Mouse (Mus musculus): Measurements from ENCODE around the gene Zfp451.
A peak's percentile ranks its signal among the peaks of the same experiment; 100 is the strongest.
"Not testable (repeated sequence)": the region's sequence is repeated elsewhere in the genome, so short reads cannot be mapped to it uniquely, and the experiment has no call there.

The Zfp451 gene

DNA sequence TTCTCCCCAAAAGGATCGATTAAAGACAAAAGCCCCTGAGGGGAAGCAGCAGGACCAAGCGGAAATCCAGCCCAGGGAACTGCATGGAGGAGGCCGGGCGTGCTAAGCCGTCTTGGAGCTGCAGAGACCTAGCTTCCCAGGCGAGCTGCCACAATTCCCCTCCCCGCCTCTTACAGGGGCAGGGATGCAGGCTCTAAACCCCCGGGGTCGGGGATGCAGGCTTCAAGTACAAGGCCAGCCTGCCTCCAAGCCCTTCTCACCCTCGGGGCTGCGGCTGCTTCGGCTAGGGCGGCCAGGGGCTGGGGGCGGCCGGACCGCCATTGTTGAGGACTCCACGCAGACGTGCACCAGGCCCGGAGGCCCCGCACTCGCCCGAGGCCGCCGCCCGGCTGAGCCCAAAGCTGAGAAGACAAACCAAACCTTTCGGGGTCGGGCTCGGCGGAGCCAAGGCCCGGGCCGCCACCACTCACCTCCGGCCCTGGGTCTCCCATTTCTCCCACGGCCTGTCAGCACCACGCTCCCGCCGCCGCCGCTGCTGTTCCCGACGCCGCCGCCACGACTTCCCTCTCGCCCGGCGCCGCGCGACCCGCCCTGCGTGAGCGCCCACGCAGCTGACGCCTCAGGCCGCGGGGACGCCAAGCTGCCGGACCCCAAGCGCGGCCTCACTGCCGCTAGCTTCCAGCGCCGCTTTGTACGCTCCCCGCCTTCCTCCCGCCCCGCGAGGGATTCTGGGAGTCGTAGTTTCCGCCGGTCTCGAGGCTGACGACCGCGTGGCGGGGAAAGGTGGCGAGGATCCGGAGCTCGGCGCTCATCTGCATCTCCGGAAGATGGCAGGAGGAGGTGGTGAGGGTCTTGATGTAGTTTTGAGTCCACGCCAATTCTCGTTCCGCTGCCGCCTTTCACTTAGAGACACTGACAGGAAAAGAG is at the start of gene Zfp451:
Zfp451 (minus strand) TSS at position 728 of the 927 bp plus-strand sequence.
- peak; percentile 77 for DNase-seq (ENCODE audit: low read depth)

DNA sequence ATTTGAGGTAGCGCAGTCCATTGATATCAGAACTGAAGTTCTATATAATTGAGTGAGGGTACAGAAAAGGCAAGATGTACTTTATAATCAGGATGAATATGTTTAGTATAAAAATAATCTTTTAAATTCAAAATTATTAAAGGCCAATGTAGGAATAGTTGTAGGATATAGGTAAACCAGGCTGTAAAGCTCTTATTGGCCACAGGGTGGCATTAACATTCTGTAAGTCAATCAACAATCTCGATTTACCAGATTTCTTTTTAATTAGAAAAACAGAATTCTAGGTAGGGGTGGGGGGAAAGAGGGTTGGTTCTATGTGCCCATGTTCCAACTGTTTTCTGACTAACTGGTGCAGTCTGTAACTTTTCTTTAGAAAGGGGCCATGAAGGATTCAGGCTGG is 32.4 kb upstream of the Zfp451 start:
- no peak for DNase-seq (ENCODE audit: low read depth)

DNA sequence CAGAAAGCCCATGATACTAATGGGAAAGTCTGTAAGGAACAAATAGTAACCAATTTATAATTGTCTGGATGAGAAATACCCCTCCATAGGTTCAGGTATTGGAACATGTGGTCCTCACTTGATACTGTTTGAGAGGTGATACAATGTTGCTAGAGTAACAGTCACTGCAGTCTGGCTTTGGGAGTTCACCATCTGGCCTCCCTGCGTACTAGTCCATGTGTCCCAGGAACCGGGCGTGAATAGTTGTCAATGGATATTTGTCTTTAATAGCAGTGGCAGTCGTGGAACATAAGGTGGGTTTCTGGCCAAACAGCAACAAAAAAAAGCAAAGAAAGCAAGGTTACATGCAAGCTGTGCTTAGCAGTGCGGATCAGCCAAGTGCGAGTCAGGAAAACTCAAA is 29.4 kb upstream of the Zfp451 start:
- DNase-seq (ENCODE audit: low read depth), result no peak

DNA sequence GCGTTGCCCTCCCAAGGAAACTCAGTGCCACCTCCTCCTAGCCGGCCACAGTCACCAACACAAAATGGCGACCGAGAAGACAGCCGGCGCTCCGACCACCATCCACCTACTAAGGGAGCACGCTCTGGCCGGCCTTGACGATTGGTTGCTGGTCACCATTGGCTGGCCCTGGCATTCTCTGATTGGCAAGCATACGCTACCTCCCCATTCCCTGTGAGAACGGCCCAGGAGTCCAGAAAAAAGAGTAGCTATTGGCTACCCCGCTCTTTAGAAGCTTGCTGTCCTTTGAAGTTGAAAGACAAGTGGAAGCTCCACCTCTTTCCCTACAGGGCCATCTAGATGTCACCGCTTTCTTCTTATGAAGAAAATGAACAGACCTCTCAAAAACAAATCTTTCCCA is 24.6 kb upstream of the Zfp451 start:
- DNase-seq (ENCODE audit: low read depth), result not testable (repeated sequence)

DNA sequence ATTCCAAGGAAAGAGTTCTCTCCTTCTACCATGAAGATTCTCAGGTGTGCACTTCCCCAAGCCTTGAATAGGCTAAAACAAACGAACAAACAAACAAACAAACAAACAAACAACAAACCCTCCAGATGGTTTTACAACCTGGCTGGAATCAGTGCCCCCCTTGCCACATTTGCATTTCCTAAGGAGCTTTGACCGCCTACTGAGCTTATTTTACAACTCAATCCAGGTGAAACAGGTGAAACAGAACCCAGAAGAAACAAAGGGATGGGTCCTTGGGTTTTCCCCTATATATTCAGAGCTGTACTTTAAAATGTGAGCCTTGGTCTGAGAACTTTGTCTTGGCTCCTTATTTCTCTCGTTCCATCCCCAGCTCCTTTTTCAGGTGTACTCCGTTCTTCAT is 16.2 kb upstream of the Zfp451 start:
- DNase-seq (ENCODE audit: low read depth), result no peak

DNA sequence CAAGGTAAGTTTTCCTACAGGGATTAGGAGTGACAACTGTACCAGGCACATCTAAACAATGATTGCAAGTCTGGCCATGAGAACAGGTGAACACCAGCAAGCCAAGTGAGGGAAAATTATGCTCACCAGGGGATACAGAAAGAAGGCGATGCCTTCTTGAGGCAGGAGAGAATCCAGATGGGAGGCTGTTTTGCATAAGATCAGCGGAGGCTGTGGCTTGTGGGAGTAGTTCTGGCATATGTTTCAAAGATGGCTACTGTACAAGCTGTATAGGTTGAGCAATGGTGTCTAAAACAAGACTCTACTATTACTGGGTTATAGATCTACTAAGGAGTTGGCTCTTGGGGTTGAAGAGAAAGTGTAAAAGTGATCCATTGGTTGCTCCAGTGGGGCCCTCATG is 3.5 kb upstream of the Zfp451 start:
- DNase-seq (ENCODE audit: low read depth), result no peak

DNA sequence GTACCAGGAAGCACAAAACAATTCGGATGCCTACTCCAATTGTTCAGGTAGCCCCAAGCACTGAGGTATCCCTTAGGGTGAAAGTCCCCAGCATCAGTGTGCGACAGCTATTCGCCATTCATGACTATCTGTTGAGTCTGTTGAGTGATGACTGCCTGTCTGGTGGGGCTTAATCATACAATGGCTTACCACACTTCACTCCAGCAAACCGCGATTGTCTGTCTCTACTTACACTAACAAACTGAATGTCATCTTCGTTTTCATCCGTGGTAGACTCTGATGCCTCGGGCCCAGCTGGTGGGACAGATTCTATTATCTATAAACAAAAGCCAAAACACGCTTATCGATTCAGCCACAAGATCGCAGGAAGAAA is 914 bp downstream of the Zfp451 start:
- DNase-seq (ENCODE audit: low read depth), result no peak

DNA sequence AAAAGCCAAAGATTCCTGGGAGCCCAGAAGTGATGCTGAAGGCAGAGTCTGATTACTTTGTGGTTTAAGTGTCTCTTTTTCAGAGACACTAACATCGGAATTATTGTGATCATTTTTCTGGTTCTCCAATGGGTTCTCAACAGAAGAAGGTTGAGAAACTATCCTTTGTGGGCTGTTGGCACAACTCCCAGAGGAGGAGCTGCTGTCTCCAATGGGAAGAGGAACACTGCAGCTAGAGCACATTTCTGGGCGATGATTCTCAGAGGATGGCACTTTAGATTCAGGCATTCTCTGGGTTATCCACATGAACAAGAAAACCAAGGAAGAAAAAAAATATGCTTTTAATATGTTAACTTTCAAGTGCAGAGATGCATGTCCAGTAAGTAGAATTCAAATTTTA is 11.1 kb downstream of the Zfp451 start:
- DNase-seq (ENCODE audit: low read depth), result no peak

DNA sequence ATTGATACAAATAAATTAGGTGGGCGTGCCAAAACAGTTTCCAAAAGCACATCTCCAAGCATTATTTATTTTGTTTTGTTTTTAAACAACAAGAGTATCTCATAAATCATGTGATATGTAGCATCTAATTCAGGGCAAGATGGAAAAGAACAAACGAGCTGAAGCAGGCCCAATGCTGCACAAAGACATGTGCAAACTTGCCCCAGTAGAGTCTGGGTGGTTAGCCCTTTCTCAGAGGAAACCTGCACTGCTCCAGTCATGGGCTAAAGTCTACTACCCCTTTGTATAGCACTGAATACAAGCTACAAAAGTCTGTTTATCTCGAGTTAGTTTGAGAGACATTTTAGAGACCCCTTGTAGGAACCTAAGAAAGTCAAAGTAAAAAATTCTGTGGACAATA is 14.8 kb downstream of the Zfp451 start:
- DNase-seq (ENCODE audit: low read depth), result no peak

DNA sequence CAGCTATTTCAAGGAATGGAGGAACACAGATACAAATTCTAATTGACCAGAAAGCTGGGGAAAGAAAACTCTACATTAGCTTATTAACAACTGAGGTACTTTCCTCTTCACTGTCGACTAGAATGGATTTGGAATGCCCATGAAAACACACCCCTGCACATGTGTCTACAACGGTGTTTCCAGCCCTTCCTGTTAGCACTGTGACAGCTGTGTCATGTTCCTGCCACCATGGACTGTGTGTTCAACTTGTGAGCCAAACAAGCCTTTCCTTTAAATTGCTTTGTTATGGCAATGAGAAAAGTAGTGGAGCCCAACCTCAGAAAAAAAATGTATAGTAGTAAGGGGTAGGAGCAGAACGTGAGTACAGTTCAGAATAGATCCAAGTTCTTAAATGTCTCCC is 25.9 kb downstream of the Zfp451 start:
- DNase-seq (ENCODE audit: low read depth), result no peak

DNA sequence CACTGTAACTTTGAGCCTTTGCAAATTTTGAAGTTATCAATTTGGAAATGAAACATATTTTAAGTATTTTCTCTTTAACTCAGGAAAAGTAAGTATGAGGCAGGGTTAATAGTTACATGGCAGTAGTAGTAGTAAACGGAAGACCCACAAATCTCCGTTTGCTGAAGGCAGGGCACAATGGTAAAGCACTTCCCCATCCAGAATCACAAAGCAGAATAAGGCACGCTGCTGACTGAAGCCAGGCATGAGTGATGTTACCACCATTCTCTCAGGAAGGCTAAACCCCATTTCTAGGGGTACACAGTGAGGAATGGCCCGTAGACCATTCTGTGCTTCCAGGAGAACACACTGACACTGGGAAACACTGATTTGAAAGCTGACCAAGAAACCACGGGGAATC is 26.3 kb downstream of the Zfp451 start:
- no peak for DNase-seq (ENCODE audit: low read depth)

DNA sequence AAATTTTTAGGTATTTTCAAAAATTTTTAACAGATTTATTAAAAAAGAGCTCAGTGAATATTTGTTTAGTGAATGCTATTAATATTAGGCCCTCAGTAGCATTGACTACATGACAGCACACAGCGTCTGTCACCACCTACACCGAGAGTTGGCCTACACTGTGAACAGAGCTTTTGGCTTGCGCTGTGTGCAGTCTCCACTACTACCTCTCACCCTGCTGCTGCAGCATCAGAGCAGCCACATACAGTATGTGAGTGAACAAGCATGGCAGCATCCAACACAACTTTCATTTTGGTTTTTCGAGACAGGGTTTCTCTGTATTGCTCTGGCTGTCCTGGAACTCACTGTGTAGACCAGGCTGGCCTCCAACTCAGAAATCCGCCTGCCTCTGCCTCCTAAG is 29.8 kb downstream of the Zfp451 start:
- no peak for DNase-seq (ENCODE audit: low read depth)

DNA sequence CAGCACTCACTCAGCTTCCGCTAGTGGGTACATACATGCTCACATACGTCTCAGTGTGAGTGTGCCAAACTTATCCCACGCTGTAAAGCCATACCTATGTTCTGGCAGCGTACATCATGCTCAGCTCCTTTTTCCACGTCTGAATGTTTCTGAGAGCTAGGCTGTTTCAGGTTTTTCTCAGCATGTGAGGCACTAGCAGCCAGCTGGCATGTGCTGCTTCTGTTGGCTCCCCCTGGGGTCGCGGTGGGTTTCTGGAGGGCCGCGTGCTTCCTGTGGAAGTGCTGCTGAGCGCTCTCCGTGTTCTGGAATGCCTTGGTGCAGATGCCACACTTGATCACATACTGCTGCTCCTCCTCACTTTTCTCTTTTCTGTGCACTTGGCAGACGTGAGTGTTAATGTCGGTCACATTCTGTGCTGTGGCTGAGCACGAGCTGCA is 38.2 kb downstream of the Zfp451 start:
- no peak for DNase-seq (ENCODE audit: low read depth)

DNA sequence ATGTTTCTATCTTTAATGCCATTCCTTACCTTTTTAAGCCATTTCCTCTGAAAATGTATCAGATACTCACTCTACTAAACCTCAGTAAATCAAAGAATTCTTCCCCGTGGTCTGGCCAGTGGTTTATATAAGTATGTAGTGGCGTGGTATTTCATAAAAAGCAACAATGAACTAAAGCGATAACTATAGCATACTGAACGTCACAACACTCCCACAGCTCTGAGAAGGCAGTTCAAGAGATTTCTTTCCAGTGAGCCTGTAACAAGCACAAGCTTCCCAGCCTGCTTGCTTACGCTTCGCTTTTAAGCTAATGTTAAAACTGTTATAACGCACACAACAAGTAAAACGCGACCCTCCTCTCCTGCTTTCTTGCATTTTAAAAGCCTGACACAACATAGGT is 42.3 kb downstream of the Zfp451 start:
- DNase-seq (ENCODE audit: low read depth), result no peak

DNA sequence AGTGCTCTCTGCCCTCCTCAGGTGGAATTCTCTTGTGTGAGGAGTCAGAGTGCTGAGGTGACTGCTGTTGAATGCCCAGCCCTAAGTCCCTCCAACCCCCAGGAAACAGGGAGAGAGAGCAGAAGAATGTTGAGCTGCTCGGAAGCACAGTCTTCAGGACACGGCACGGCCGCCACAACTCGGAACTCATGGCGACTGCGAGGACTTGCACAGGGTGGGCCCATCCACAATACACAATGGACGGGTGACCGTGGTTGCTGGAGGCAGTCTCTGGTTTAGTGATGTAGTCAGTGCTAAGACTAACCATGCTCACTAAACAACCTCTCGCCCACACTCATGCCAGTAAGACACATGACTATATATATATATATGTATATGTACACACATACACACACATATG is 42.8 kb downstream of the Zfp451 start:
- DNase-seq (ENCODE audit: low read depth), result no peak

DNA sequence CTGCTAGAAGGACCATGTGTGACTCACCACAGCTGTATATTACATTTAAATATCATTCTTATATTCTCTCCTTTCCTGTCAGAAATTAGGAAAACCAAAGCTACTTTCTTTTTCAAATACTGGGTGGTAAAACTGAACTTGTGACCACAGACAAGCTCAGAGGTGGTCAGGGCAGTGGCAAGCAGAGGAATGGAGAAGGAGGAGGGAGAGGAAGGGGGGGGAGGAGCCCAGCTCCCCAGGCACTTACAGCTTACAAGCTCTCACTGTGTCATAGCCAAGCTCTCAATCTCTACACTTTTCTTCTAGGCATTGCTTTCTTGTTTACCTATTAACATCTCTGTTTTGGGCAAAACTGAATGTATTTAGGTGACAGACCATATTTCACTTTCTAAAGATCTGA is 45.6 kb downstream of the Zfp451 start:
- DNase-seq (ENCODE audit: low read depth), result no peak

DNA sequence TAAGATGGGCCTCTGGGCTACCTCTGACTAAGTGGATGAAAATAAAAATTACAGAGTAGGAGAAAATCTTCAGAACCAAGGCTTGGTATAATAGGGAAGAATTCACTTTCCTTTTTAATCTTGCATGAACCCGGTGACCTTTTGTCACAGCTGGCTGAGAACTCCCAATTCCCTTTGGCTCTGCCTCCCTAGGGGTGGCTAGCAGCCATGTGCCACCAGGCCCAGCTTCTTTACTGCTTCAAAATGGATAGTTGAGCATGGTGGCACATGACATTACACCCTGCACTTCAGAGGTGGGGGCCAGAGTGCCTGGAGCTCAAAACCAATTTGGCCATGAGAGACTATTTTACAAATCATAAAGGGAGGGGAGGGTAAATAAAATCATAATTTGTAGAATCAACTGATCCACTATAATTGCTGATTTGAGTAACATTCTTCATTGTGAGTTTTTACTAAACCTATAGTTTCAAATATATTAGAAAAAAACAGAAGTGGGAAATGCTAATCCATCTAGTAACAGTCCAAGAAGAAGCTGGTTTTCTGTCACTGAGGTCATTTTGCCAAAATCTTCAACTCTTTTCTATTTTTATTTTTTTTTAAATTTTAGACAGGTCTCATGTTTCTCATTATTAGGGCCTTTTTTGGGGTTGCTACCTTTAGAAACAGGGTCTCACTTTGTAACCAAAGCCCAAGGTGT is 46.2 kb downstream of the Zfp451 start:
- no peak for DNase-seq (ENCODE audit: low read depth)

DNA sequence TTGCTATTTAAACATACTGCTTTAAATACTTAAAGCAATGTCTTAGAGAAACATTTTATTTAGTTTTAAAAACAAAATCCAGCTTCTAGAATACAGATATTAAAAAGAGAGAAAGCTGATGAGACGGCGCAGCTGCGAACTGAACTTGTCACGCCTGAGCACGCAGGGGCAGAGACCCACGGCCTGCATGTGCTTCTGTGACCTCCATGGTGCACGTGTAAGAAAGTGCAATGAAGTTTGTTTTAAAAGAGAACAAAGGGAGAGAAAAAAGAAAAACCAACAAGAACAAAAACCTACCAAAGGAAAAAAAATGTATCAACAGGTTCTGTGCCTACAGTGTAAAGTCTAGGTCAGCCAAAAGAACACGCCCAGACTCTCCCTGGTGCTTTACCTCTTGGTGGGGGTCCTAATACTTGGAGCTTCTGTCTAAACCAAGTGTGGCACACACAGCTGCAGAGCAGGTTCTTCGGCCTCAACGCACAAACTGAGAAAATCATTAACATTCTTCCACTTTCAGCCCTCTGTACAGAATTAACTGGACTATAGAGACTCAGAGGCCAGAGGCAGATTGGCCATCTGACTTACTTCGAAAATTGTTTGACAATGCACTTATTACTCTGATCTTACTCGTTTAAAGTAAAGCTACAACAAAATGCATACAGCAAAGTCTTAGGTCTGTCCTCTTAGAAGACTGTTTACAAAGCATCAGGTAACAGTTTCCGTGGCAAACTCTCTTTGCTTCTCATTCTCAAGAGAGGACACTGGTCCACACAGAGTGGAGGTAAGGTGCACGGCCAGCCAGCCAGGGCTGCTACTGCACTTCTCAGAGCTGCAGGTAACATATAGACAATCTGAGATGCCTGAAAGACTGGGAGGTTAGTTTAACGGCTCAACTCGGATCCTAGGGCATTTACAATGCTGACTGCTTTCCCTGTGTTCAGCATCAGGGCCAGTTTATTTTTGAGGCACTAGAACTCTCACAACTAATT is 47.6 kb downstream of the Zfp451 start:
- no peak for DNase-seq (ENCODE audit: low read depth)

DNA sequence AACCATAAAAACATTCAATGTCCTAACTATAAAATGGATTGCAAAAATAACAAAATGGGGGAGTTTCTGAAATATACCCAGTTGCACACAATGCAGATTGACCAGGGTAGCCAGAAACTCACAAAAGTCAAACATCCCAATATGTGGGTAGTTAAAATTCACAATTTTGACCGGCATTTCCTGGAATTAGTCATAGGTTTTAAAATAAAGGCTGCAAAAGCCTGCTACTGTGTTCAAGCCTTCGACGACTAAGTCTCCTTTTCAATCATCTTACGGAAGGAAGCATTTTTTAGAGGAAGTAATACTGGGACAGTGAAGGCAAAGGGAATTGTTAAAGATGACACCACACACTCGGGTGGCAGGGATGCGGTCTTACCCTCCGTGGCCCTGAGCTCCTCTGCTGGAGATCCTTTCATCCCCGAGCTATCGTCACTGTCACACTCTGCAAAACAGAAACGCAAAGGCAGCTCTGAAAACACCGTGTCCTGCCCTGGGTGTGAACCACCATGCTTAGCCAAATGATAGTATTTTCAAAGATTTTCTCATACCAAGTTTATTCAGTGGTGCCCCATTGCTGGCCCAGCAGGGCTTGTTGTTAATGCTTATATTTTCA is 48.8 kb downstream of the Zfp451 start:
- no peak for DNase-seq (ENCODE audit: low read depth)

DNA sequence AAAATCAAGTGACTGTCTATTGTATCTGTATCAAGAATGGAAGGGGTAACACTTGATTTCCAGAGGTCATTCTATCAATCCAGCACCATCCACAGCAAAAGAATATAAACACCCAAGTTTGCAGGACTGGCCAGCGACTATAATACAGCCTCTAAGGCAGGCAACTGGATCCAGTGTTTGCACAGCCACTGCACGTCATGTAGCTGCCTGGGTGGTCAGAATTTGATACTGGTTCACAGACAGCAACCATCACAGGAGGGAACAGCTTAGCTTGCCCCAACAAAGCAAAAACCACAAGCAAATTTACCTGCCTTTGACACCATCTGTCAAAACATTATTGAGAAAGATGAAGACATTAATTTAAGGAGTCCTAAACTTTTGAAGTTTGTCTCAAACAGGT is 50.6 kb downstream of the Zfp451 start:
- DNase-seq (ENCODE audit: low read depth), result no peak

DNA sequence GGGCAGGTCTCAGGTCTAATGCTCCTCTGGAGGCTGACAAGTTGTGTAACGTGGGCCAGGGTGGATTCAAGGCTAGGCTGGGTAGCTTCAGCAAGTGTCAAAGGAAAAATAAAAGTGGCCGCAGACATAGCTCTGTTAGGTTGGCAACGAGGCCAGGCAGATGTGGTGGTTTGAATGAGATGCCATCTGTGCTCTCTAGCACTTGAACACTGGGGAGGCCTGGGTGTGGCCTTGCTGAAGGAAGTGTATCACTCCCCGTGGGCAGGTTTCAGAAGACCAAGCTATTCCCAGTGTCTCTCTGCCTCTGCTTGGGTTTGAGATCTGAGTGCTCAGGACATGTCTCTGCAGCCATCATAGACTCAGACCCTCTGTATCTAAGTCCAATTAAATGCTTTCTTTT is 55.9 kb downstream of the Zfp451 start:
- DNase-seq (ENCODE audit: low read depth), result no peak

DNA sequence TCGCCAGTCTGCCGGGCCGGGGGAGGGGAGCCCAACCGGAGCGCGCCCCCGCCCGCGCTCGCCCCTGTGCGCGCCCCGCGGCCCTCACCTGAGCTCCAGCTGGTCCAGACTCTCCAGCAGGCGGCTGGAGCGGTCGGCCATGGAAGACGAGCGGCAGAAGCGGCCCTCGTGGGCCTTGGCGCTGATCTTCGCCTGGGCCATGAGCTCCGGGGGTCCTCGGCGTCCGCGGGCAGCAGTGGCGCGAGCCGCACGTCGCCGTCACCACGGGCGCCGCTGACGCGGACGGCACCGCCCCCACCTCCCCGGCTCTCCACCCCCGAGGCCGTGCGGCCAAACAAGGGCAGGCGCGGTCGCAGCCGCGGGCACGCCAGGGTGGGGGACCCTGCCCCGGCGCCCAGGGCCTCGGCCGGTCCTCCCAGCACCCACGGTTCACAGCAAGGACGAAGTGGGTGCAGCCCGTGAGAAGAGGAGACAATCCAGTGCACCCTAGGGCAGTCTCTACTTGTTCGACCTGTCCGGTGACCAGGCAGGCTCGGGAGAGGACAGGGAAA is 56.8 kb downstream of the Zfp451 start, which contains the start of gene Bag2:
Bag2 (minus strand) TSS at position 305 of the 551 bp plus-strand sequence.
- DNase-seq (ENCODE audit: low read depth), result no peak
